Mouse (Mus musculus): ENCODE results near the gene Efcab2.

GRCm38 (mm10) chr1:178513954-178514353, 108.1 kb downstream of the Efcab2 start:
- TF ChIP-seq CTCF (IDR thresholded peaks at IDR 0.05; ENCODE audit: extremely low read depth, insufficient read length, insufficient replicate concordance, low read depth, low read length) (no peak), POLR2A (IDR thresholded peaks at IDR 0.05; ENCODE audit: low read depth, low read length) (no peak)
